Mouse (Mus musculus) liver, embryonic 12.5 days (tissue): Measurements from ENCODE around the gene Frmd8. TPM values are rescaled to one million over a fixed set of nuclear protein-coding genes. Genes with fewer than 3 reads are reported as not detected.
"Not testable (repeated sequence)": the region's sequence is repeated elsewhere in the genome, so short reads cannot be mapped to it uniquely, and the experiment has no call there.

ENCODE experiments used
- ATAC-seq: fragments of 200-750 bp; cut with Nextera tagmentation; 2 replicates; pipeline ENCODE4 v1.8.0; 2017; ENCODE audit warnings: moderate number of reproducible peaks, mild to moderate bottlenecking, moderate library complexity
- H3K27ac ChIP-seq: fragments of 300-500 bp; sonication (generic); 2 replicates; pipeline ENCODE4 v1.5.1; 2016; ENCODE audit warnings: mild to moderate bottlenecking
- H3K27me3 ChIP-seq: fragments of 300-500 bp; sonication (generic); replicated peaks from 2 replicates; pipeline ENCODE4 v1.6.1; 2016; ENCODE audit warnings: mild to moderate bottlenecking, moderate library complexity
- H3K36me3 ChIP-seq: fragments of 300-500 bp; sonication (generic); 2 replicates; pipeline ENCODE4 v1.6.1; 2016; ENCODE audit warnings: mild to moderate bottlenecking, moderate library complexity
- H3K4me1 ChIP-seq: fragments of 300-500 bp; sonication (generic); 2 replicates; pipeline ENCODE4 v1.6.1; 2016
- H3K4me2 ChIP-seq: fragments of 300-500 bp; sonication (generic); 2 replicates; pipeline ENCODE4 v1.6.1; 2016; ENCODE audit warnings: mild to moderate bottlenecking, moderate library complexity
- H3K4me3 ChIP-seq: fragments of 300-500 bp; sonication (generic); 2 replicates; pipeline ENCODE4 v1.5.1; 2016; ENCODE audit warnings: mild to moderate bottlenecking, moderate library complexity
- H3K9ac ChIP-seq: fragments of 300-500 bp; sonication (generic); 2 replicates; pipeline ENCODE4 v1.6.1; 2016; ENCODE audit warnings: mild to moderate bottlenecking, moderate library complexity
- H3K9me3 ChIP-seq: fragments of 300-500 bp; sonication (generic); replicated peaks from 2 replicates; pipeline ENCODE4 v1.6.1; 2016; ENCODE audit warnings: mild to moderate bottlenecking, moderate library complexity
- WGBS: fragments of 180-500 bp; shearing (Covaris S2); methylation state at CpG from one replicate; pipeline ENCODE4 v1.1.7; 2016; ENCODE audit not compliant: insufficient replicate concordance; 5-methylcytosine and 5-hydroxymethylcytosine counted together
- polyA plus RNA-seq: library from polyadenylated mRNA; unstranded; fragments of >200 nt; fragmentation: Nextera tagmentation; extraction: Ambion mirVana; gene quantifications from 2 replicates; pipeline ENCODE4 v1.2.1, GENCODE M21; 2016

Frmd8 gene
- polyA plus RNA-seq, 1 experiment from 2014 or later, result 22.1 TPM

GRCm38 (mm10) chr19:5815928-5816327 is 59.1 kb downstream of the Frmd8 start:
- ATAC-seq, result peak; percentile 45
- H3K9ac ChIP-seq, result peak overlapping the region; percentile 8
- H3K4me3 ChIP-seq, result no peak overlapping the region
- peaks cover 73% of the 10 kb centered on the region for H3K4me1 ChIP-seq
- no peak overlapping the region for H3K4me2 ChIP-seq
- H3K36me3 ChIP-seq, result no peaks in the 10 kb centered on the region
- WGBS, result 49% methylated on average over 4 of the region's 4 CpGs
- H3K27me3 ChIP-seq, result no peaks in the 10 kb centered on the region
- peak overlapping the region; percentile 73 for H3K27ac ChIP-seq
- no peaks in the 10 kb centered on the region for H3K9me3 ChIP-seq

GRCm38 (mm10) chr19:5815010-5815409 is 60.1 kb downstream of the Frmd8 start:
- H3K4me1 ChIP-seq, result peaks cover 75% of the 10 kb centered on the region
- no peak overlapping the region for H3K9ac ChIP-seq
- H3K4me2 ChIP-seq, result no peak overlapping the region
- H3K27me3 ChIP-seq, result no peaks in the 10 kb centered on the region
- no peak for ATAC-seq
- no peak overlapping the region for H3K27ac ChIP-seq
- 87% methylated on average over 7 of the region's 7 CpGs for WGBS
- H3K9me3 ChIP-seq, result no peaks in the 10 kb centered on the region
- H3K4me3 ChIP-seq, result no peak overlapping the region
- H3K36me3 ChIP-seq, result no peaks in the 10 kb centered on the region

GRCm38 (mm10) chr19:5814048-5814447 is 61.0 kb downstream of the Frmd8 start:
- H3K4me2 ChIP-seq, ATAC-seq, H3K27me3 ChIP-seq, H3K9ac ChIP-seq, H3K9me3 ChIP-seq, H3K27ac ChIP-seq, H3K4me3 ChIP-seq, H3K36me3 ChIP-seq: not testable (repeated sequence)
- 56% methylated on average over 1 of the region's 1 CpGs for WGBS
- H3K4me1 ChIP-seq, result peaks cover 74% of the 10 kb centered on the region

GRCm38 (mm10) chr19:5813567-5813966 is 61.5 kb downstream of the Frmd8 start:
- peaks cover 73% of the 10 kb centered on the region for H3K4me1 ChIP-seq
- no peak overlapping the region for H3K4me2 ChIP-seq
- H3K36me3 ChIP-seq, result no peaks in the 10 kb centered on the region
- no peak overlapping the region for H3K4me3 ChIP-seq
- no peaks in the 10 kb centered on the region for H3K27me3 ChIP-seq
- H3K9ac ChIP-seq, result no peak overlapping the region
- 71% methylated on average over 3 of the region's 3 CpGs for WGBS
- H3K9me3 ChIP-seq, result no peaks in the 10 kb centered on the region
- no peak overlapping the region for H3K27ac ChIP-seq
- no peak for ATAC-seq

- H3K9ac ChIP-seq, result 0 out of 2 replicates have a peak overlapping the region, but pooled peaks have one; percentile 19
- 56% methylated on average over 7 of the region's 7 CpGs for WGBS
- no peaks in the 10 kb centered on the region for H3K27me3 ChIP-seq
- H3K27ac ChIP-seq, result peak overlapping the region; percentile 23; the same call in 1 of the 2 replicates
- H3K9me3 ChIP-seq, result no peaks in the 10 kb centered on the region
- H3K36me3 ChIP-seq, result no peaks in the 10 kb centered on the region
- H3K4me2 ChIP-seq, result no peak overlapping the region
- peaks cover 74% of the 10 kb centered on the region for H3K4me1 ChIP-seq
- no peak; the same call in 1 of the 2 replicates for ATAC-seq
- H3K4me3 ChIP-seq, result no peak overlapping the region
These were observed 63.1 kb downstream of the Frmd8 start for GRCm38 (mm10) chr19:5811771-5812504.

GRCm38 (mm10) chr19:5810840-5811563 is 64.1 kb downstream of the Frmd8 start:
- 0 out of 2 replicates have a peak overlapping the region, but pooled peaks have one; percentile 19 for H3K9ac ChIP-seq
- WGBS, result 68% methylated on average over 9 of the region's 9 CpGs
- no peak overlapping the region for H3K4me2 ChIP-seq
- no peaks in the 10 kb centered on the region for H3K36me3 ChIP-seq
- H3K27me3 ChIP-seq, result no peaks in the 10 kb centered on the region
- H3K4me1 ChIP-seq, result peaks cover 75% of the 10 kb centered on the region
- no peak overlapping the region for H3K4me3 ChIP-seq
- ATAC-seq, result no peak
- H3K27ac ChIP-seq, result peak overlapping the region; percentile 33
- H3K9me3 ChIP-seq, result no peaks in the 10 kb centered on the region

GRCm38 (mm10) chr19:5810103-5810839 is 64.8 kb downstream of the Frmd8 start:
- Histone ChIP-seq H3K9ac (no peak overlapping the region), H3K4me1 (peaks cover 75% of the 10 kb centered on the region), H3K27ac (peak overlapping the region; percentile 33), H3K4me3 (no peak overlapping the region), H3K27me3 (no peaks in the 10 kb centered on the region), H3K36me3 (no peaks in the 10 kb centered on the region), H3K4me2 (no peak overlapping the region), H3K9me3 (no peaks in the 10 kb centered on the region)
- 39% methylated on average over 11 of the region's 11 CpGs for WGBS
- no peak for ATAC-seq

- H3K4me1 ChIP-seq, result peaks cover 79% of the 10 kb centered on the region
- no peak for ATAC-seq
- 74% methylated on average over 7 of the region's 7 CpGs for WGBS
These were observed 65.4 kb downstream of the Frmd8 start for GRCm38 (mm10) chr19:5809712-5810089.

GRCm38 (mm10) chr19:5808955-5809711 is 65.9 kb downstream of the Frmd8 start:
- no peak overlapping the region for H3K4me3 ChIP-seq
- H3K27ac ChIP-seq, result peak overlapping the region; percentile 52; the same call in 1 of the 2 replicates
- ATAC-seq, result no peak
- H3K36me3 ChIP-seq, result no peaks in the 10 kb centered on the region
- H3K9me3 ChIP-seq, result no peaks in the 10 kb centered on the region
- no peak overlapping the region for H3K4me2 ChIP-seq
- 83% methylated on average over 14 of the region's 14 CpGs for WGBS
- H3K4me1 ChIP-seq, result peaks cover 85% of the 10 kb centered on the region
- no peaks in the 10 kb centered on the region for H3K27me3 ChIP-seq
- H3K9ac ChIP-seq, result peak overlapping the region; percentile 5; the same call in 1 of the 2 replicates

More at GRCm38 (mm10) chr19:5809712-5810089, 65.4 kb downstream of the Frmd8 start:
- Histone ChIP-seq H3K4me3 (no peak overlapping the region), H3K9me3 (no peaks in the 10 kb centered on the region), H3K36me3 (no peaks in the 10 kb centered on the region), H3K4me2 (no peak overlapping the region), H3K27ac (peak overlapping the region; percentile 33; the same call in 1 of the 2 replicates), H3K27me3 (no peaks in the 10 kb centered on the region), H3K9ac (peak overlapping the region; percentile 5; the same call in 1 of the 2 replicates)

GRCm38 (mm10) chr19:5807740-5808139 is 67.3 kb downstream of the Frmd8 start:
- Histone ChIP-seq H3K4me2 (0 out of 2 replicates have a peak overlapping the region, but pooled peaks have one; percentile 60), H3K9ac (no peak overlapping the region), H3K36me3 (no peaks in the 10 kb centered on the region), H3K4me3 (no peak overlapping the region), H3K27me3 (no peaks in the 10 kb centered on the region), H3K4me1 (peaks cover 92% of the 10 kb centered on the region), H3K27ac (peak overlapping the region; percentile 99), H3K9me3 (no peaks in the 10 kb centered on the region)
- ATAC-seq, result no peak
- 37% methylated on average over 3 of the region's 3 CpGs for WGBS

GRCm38 (mm10) chr19:5806809-5807205 is 68.3 kb downstream of the Frmd8 start:
- H3K4me1 ChIP-seq, result peaks cover 84% of the 10 kb centered on the region
- H3K9ac ChIP-seq, result peak overlapping the region; percentile 72
- no peaks in the 10 kb centered on the region for H3K27me3 ChIP-seq
- H3K9me3 ChIP-seq, result no peaks in the 10 kb centered on the region
- ATAC-seq, result no peak
- H3K4me3 ChIP-seq, result peak overlapping the region; percentile 16; the same call in 1 of the 2 replicates
- no peaks in the 10 kb centered on the region for H3K36me3 ChIP-seq
- 17% methylated on average over 6 of the region's 6 CpGs for WGBS
- peak overlapping the region; percentile 99 for H3K27ac ChIP-seq
- H3K4me2 ChIP-seq, result peak overlapping the region; percentile 60
